ENCODE assay signal across 17 mouse cellular contexts in the genomic region with DNA sequence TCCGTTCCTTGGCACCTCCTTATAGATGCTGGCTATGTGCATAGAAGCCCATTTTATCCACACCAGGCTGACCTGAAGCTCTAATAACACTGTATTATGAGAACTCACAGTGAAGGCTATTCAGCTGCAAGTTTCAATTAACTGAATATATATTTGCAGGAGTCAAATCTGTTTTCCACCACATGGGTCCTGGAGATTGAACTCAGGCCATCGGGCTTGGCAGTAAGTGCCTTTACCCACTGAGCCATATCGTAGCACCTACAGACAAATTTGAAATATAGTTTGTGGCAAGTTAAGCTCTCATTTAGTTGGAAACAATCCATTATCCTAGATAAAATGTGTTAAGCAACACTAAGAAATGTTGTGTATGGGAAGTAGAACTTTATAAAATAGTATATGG. TPM values are rescaled to one million over a fixed set of nuclear protein-coding genes. Genes with fewer than 3 reads are reported as not detected.
DNase-seq lines count a peak whose midpoint lies in the region; ATAC-seq lines count a peak whose summit lies in the region.
"Had no signal": no experiment of that assay in that cellular context is flagged by ENCODE, and none has a peak within 500 bp of the region (broad histone marks: within the 10 kb centered on the region; RNA-seq: fewer than 3 reads in every experiment).

No protein-coding gene starts in this region.

- ATAC-seq in cerebellum, adult (ENCODE audit: insufficient number of reproducible peaks, low FRiP score, low TSS enrichment) = no peak; the same call in 1 of the 2 replicates
- ATAC-seq: activated CD4-positive, CD25-positive, alpha-beta regulatory T cell, adult 4 months; forebrain, embryonic 15.5 days; intestine, postnatal 0 days had no signal

- peak; percentile 41 for DNase-seq in cerebellum, adult 11-12 months
- DNase-seq in cerebellum, adult 9-10 months = peak; percentile 66
- no peak for DNase-seq in cerebellum, adult 8-10 months
- DNase-seq in brain, adult 2 months (ENCODE audit: low read depth, low spot score) = peak; percentile 67
- peak; percentile 27 to 64 for DNase-seq in cerebellum, postnatal 14 days
- no peak for DNase-seq in layer of hippocampus, postnatal 14 days (ENCODE audit: low spot score in 2 of 2)
- no peak for DNase-seq in retina, embryonic 14.5 days (ENCODE audit: low spot score)
- DNase-seq: adrenal gland, adult 8-10 months; adrenal gland, postnatal 25 days; gastrocnemius, postnatal 25 days; heart, adult 2 months; heart, postnatal 14 days; kidney, adult 9 months had no signal

RNA-seq across cellular contexts. Expression of a gene that starts 53.9 kb away (rescaled TPM):
- 10 to 100 TPM; 61.5 to 68.9 TPM for total RNA-seq in layer of hippocampus, postnatal 14 days (2021)

Comparison
In these comparisons a context has a peak if more than half of its experiments do, and no peak if none do; other contexts are left out.
1. DNase-seq: peak in cerebellum, adult 11-12 months (single experiment), cerebellum, adult 9-10 months (single experiment), brain, adult 2 months (single experiment) and cerebellum, postnatal 14 days (2 of 2); none in cerebellum, adult 8-10 months (single experiment), layer of hippocampus, postnatal 14 days (0 of 2) and retina, embryonic 14.5 days (single experiment).